Mouse (Mus musculus): ENCODE results near the gene Gm960. TPM values are rescaled to one million over a fixed set of nuclear protein-coding genes. Genes with fewer than 3 reads are reported as not detected.

Gene Gm960
- total RNA-seq (2023), result not detected

DNA sequence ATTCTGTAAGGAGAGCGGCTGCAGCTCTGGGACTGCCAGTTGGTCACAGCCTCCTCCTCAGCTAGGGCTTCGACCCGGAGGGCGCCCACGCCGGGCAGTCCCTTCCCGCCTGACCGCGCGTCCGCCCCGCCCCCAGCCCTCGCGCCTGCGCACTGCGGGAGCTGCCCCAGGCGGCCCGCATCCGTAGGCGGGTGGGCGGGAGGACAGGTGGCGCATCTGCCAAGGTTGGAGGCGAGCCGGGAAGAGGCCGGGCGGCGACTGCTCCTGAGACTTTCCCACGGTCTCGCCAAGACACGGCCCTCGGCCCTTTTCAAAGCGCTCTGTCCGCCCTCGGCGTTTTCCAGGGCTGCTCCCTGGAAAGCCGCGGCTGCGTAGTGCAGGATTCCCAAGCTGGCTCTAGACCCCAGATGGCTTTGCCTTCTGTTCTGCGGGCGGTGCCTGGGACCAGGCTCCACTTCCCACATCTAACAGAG lies at the start of gene Gm960:
Gm960 (minus strand) TSS at position 464 of the 473 bp plus-strand sequence.

DNA sequence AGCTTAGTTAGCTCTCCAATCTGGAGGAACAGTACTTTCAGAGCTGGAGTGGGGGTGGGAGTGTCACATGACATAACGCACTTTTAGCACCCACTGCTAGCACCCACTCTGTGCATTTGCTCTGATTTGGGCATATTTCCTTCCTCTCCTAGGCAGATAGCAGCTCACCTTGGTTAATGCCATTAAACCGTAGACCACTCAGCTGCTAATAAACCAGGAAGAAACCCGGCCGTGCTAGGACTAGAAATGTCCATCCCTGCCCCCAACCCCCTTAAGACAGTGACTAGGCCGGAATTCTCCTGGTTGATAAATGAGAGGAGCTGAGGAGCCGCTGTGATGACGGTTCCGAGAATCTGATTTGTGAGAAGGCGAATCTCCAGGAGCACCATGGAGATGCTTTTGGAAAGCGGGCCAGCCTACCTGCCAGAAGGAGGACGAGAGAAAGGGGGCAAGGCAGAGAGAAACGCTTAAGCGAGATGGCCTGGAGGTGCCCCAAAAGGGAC lies 12.7 kb upstream of the Gm960 start, which contains the start of gene Sptbn2:
Sptbn2 (plus strand) TSS at position 70 of the 503 bp plus-strand sequence.

DNA sequence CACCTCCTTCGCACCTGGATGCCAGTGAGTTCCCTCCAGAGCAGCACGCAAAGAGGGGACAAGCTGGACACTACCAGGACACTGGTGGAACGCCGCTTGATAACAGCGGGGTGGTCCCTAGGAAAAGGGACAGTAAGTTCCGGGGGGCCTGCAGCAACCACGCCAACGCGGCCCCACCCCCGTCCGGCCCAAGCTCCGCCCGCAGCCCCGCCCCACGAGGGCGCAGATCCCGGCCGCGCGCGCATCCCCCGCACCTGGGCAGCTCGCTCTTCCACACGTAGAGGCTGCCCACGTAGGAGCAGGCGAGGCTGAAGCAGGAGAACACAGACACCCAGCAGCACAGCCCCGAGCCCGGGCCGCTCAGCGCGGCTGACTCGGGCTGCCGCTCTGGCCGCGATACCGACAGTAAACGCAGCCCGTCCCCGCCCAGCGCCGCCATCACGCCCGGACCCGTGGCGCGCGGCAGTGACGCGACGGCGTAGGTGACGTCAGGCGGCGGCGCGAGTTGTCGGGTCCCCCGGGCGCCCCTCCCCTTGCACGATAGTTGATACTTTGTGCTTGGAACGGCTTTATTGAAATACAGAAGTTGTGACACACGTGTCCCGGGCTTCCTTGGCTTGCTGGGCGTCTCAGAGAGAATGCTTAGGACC lies 73.2 kb downstream of the Gm960 start, which contains the start of gene Rce1:
Rce1 (minus strand) TSS at position 463 of the 650 bp plus-strand sequence.

DNA sequence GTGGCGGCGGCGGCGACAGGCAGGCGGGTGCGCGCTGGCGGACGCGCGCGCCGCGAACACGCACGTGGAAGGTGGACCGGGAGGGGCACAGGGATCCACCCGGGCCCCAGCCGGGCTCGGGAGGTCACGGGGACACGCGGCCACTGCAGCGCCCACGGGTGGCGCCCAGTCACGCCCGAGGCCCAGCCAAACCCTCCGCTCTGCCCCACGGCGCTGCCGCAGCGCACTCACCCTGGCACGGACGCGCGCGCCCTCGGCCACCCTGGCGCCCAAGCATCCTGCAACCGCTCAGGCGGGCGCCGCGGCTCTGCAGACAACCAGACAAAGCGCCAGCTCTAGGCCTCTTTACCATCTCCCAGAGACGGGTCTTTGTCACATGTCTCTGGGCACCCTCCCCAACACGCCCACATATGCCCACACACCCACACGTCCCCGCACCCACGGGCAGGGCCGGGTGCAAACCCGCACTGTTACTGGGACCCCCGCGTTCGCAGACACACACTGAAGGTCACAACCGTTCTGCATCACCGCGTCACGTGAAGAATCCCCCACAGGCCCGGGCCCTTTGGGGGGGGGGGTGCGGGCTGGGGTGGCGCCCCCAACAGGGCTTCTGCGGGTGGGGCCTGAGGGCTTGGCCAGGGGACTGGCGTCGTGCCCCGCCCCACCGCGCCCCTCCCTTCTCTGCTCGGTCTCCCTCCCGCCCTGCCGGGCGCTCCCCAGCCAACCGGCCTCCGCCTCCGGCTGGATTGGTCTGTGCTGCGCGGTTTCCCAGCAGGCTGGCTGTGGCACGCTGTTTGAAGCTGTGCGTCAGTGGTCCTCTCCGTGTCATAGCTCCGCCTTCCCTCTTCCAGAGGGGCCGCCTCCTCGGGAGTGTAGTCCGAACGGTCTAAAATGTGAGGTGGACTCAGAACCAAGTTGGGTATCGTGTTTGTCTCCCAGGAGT lies 83.0 kb downstream of the Gm960 start, which contains the start of gene Lrfn4:
Lrfn4 (minus strand) TSS at position 517 of the 943 bp plus-strand sequence.

Other genes with a start within 250 kb of the Gm960 start
- under 1 TPM in 1 of 2 experiments, not detected in 1; 0.09 TPM for gene Syt12, start 221.2 kb downstream of the Gm960 start, total RNA-seq (2023)
- not detected for gene 2010003K11Rik, start 200.1 kb downstream of the Gm960 start, total RNA-seq (2023)
- gene Pcx, start 188.2 kb downstream of the Gm960 start, total RNA-seq (2023), result 1 to 10 TPM; 3.2 to 3.6 TPM
- gene Lrfn4, start 83.0 kb downstream of the Gm960 start, total RNA-seq (2023), result under 1 TPM; 0.49 to 0.88 TPM
- gene Rce1, start 73.0 kb downstream of the Gm960 start, total RNA-seq (2023), result 10 to 100 TPM; 12.7 to 12.8 TPM
- not detected for gene Sptbn2, start 12.5 kb upstream of the Gm960 start, total RNA-seq (2023)
- 1 to 10 TPM; 6.2 to 8.2 TPM for gene Rbm4b, start 57.8 kb upstream of the Gm960 start, total RNA-seq (2023)
- gene Rbm4, start 95.2 kb upstream of the Gm960 start, total RNA-seq (2023), result 10 to 100 TPM; 36.7 to 43.1 TPM
- 10 to 100 TPM; 12.2 to 18.1 TPM for gene Gm21992, start 112.9 kb upstream of the Gm960 start, total RNA-seq (2023)
- gene Rbm14, start 113.0 kb upstream of the Gm960 start, total RNA-seq (2023), result 10 to 100 TPM; 47.6 to 49.2 TPM
- 10 to 100 TPM; 12.8 to 19.1 TPM for gene Ccs, start 140.7 kb upstream of the Gm960 start, total RNA-seq (2023)
- not detected for gene Ccdc87, start 140.7 kb upstream of the Gm960 start, total RNA-seq (2023)
- gene Ctsf, start 156.5 kb upstream of the Gm960 start, total RNA-seq (2023), result 1 to 10 TPM; 2.0 to 4.6 TPM
- gene Actn3, start 179.2 kb upstream of the Gm960 start, total RNA-seq (2023), result under 1 TPM; 0.16 to 0.29 TPM
- gene Zdhhc24, start 180.0 kb upstream of the Gm960 start, total RNA-seq (2023), result 1 to 10 TPM; 6.1 to 6.4 TPM
- under 1 TPM; 0.29 to 0.51 TPM for gene Bbs1, start 208.0 kb upstream of the Gm960 start, total RNA-seq (2023)
- 10 to 100 TPM; 49.1 to 52.7 TPM for gene Dpp3, start 229.6 kb upstream of the Gm960 start, total RNA-seq (2023)
- not detected for gene Peli3, start 244.5 kb upstream of the Gm960 start, total RNA-seq (2023)

All from neutrophil, adult 59 days (primary cell).